Mouse (Mus musculus): Measurements from ENCODE around the gene Olfr65.

GRCm38 (mm10) chr7:103934264-103934663, 31.0 kb downstream of the Olfr65 start, which contains the start of gene Olfr632:
- TF ChIP-seq CTCF (IDR thresholded peaks at IDR 0.05; ENCODE audit: borderline replicate concordance, insufficient read depth, low read length): no peak
- TF ChIP-seq POLR2A (IDR thresholded peaks at IDR 0.05; ENCODE audit: low read depth, low read length): no peak
